Mouse (Mus musculus): ENCODE measurements around the gene Fsd2. TPM values are rescaled to one million over a fixed set of nuclear protein-coding genes. Genes with fewer than 3 reads are reported as not detected.

Gene Fsd2
- 4.0 and 21.3 TPM in 2 replicates for polyA plus RNA-seq (2012; rRNA removed; ENCODE audit: low replicate concordance)

DNA sequence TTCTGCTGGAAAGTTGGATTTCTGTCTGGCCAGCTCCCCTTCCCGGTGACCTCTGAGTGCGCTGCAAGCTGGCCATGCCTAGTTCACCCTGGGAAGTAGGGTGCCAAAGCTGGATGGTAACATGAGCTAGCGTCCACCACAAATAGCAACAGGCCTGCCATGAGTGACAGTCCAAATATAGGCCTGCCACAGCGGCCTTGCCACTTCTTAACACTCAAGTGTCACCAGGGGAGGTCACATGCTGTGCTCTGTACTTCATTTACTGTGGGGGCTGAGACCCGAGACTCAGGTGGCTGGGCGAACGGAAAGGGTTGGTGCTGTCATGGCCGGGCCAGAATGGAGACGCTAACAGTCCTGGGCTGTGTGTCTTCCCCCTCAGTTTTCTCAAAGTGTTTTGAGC lies at the start of gene Fsd2:
TSS of gene Fsd2 (minus strand) at position 53 of the 400 bp plus-strand sequence.

DNA sequence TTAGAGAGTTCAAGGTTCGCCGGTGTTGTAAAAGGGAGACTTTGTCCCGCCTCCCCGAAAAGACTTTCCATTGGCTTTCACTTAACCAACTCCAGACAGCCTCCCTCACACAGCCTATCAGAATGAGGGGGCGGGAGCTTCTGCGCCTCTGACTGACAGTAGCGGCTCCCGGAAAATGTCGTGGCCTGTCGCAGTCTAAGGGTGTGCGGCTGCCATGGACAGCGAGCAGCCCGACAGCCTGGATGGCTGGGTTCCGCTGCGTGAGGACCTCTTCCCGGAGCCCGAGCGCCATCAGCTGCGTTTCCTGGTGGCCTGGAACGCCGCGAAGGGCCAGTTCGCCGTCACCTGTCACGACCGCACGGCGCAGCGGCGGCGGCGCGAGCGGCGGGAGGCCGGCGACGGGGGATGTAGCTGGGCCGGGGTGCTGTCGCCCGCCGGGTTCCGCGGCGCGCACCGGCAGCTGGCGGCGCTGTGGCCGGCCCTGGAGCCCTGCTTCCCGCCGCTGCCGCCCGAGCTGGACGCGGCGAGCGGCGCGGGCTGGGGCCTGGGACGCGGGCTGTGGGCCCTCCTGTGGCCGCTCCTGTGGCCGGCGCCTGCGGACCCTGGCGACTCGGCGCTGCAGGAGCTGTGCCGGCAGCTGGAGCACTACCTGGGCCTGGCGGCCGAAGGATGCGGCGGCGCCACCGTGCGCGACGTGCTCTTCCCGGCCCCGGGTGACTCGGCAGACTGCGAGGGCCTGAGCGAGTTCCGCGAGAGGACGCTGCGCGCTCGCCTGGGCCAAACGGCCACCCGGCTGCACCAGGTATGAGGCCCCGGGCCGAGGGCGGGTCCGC lies 4.6 kb upstream of the Fsd2 start, which contains the start of gene Whamm:
TSS of gene Whamm (plus strand) at position 159 of the 833 bp plus-strand sequence.

DNA sequence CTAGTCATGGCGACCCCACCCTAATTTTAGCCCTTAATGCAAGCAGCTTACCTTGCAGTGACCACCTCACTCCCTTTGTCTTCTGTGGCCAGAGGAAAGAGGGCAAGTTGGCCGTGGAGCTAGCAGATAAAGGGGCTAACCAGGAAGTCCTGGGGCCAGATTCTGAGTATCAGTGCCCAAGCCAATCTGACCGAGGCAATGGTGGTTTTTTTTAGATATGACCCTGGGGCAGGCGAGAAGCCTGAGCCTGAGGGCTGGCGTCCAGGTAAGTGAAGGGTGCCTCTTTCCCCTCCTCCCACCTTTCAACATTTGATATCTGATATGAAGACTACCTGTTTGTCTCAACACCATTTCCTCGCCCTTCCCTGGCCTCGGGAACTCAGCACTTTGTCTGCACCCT lies 68.6 kb downstream of the Fsd2 start, which contains the start of gene BC048679:
TSS of gene BC048679 (minus strand) at position 101 of the 400 bp plus-strand sequence.

DNA sequence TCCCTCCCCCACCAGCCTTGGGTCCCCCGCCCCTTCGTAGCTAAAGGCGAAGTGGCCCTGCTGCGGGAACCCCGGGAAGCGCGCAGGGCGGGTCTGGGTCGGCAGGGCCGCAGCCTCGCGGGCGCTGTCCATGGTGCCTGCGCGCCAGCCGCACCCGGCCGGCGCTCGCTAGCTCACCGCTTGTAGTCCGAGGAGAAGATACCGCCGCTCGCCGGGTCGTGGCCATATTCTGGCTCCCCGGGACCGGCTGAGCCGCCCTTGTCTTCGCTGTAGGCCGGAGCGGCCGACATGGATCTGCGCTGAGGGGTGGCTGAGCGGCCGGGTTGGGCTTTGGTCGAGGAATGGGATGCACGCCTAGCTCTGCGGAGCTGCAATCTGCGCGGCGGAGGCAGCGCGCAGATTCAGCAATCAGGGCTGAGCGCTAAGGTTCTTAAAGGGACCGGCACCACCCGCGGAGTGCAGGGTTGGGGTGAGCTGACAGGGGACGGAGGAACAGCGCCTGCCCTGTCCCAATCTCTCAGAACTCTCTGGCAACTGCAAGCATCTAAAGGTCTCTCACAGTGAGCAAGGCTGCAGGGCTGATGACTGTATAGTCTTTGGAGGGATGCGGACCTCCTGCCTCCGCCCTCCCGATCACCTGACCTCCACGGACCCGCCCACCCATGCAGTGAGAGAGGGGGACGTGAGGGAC lies 73.3 kb downstream of the Fsd2 start, which contains the start of gene Ap3b2:
TSS of gene Ap3b2 (minus strand) at position 595 of the 691 bp plus-strand sequence.

Other genes starting within 250 kb of the Fsd2 start
- 759 and 1,015 TPM in 2 replicates for gene Rps17, start 221.7 kb downstream of the Fsd2 start, polyA plus RNA-seq (2012; rRNA removed; ENCODE audit: low replicate concordance)
- 13.0 and 36.7 TPM in 2 replicates for gene Cpeb1, start 111.5 kb downstream of the Fsd2 start, polyA plus RNA-seq (2012; rRNA removed; ENCODE audit: low replicate concordance)
- 0.34 and 0.65 TPM in 2 replicates for gene Ap3b2, start 73.0 kb downstream of the Fsd2 start, polyA plus RNA-seq (2012; rRNA removed; ENCODE audit: low replicate concordance)
- 3.1 TPM in 1 of 2 replicates, not detected in the other for gene BC048679, start 68.7 kb downstream of the Fsd2 start, polyA plus RNA-seq (2012; rRNA removed; ENCODE audit: low replicate concordance)
- 19.9 and 38.4 TPM in 2 replicates for gene Whamm, start 4.3 kb upstream of the Fsd2 start, polyA plus RNA-seq (2012; rRNA removed; ENCODE audit: low replicate concordance)
- gene Homer2, start 140.6 kb upstream of the Fsd2 start, polyA plus RNA-seq (2012; rRNA removed; ENCODE audit: low replicate concordance): 3.7 and 3.9 TPM in 2 replicates
- 3.7 and 12.7 TPM in 2 replicates for gene Ramac, start 196.0 kb upstream of the Fsd2 start, polyA plus RNA-seq (2012; rRNA removed; ENCODE audit: low replicate concordance)
- 18.5 and 26.6 TPM in 2 replicates for gene 3110040N11Rik, start 222.5 kb upstream of the Fsd2 start, polyA plus RNA-seq (2012; rRNA removed; ENCODE audit: low replicate concordance)

Measured in mammary gland, adult 2 months (tissue).